Mouse (Mus musculus) intestine, embryonic 16.5 days (tissue): Measurements from ENCODE around the gene Pfkl. TPM values are rescaled to one million over a fixed set of nuclear protein-coding genes. Genes with fewer than 3 reads are reported as not detected.
"Not testable (repeated sequence)": the region's sequence is repeated elsewhere in the genome, so short reads cannot be mapped to it uniquely, and the experiment has no call there.

ENCODE experiments used
- ATAC-seq: fragments of 200-750 bp; cut with Nextera tagmentation; 2 replicates; pipeline ENCODE4 v1.8.0; 2017; ENCODE audit warnings: moderate TSS enrichment, moderate library complexity
- H3K27ac ChIP-seq: fragments of 300-500 bp; sonication (generic); 2 replicates; pipeline ENCODE4 v1.5.1; 2014; ENCODE audit warnings: mild to moderate bottlenecking, low read length
- H3K27me3 ChIP-seq: fragments of 300-500 bp; sonication (generic); replicated peaks from 2 replicates; pipeline ENCODE4 v1.6.1; 2014; ENCODE audit warnings: low read length, control low read depth, mixed read lengths; ENCODE audit not compliant: control insufficient read depth, insufficient read depth
- H3K36me3 ChIP-seq: fragments of 300-500 bp; sonication (generic); 2 replicates; pipeline ENCODE4 v1.6.1; 2014; ENCODE audit warnings: low read length, control low read depth; ENCODE audit not compliant: control insufficient read depth, insufficient read depth
- H3K4me1 ChIP-seq: fragments of 300-500 bp; sonication (generic); 2 replicates; pipeline ENCODE4 v1.6.1; 2014; ENCODE audit warnings: low read length, control low read depth, mixed read lengths; ENCODE audit not compliant: control insufficient read depth, insufficient read depth
- H3K4me2 ChIP-seq: fragments of 300-500 bp; sonication (generic); 2 replicates; pipeline ENCODE4 v1.6.1; 2014; ENCODE audit warnings: low read depth, low read length, control low read depth
- H3K4me3 ChIP-seq: fragments of 300-500 bp; sonication (generic); 2 replicates; pipeline ENCODE4 v1.5.1; 2014; ENCODE audit warnings: mild to moderate bottlenecking, low read length
- H3K9ac ChIP-seq: fragments of 300-500 bp; sonication (generic); 2 replicates; pipeline ENCODE4 v1.6.1; 2014; ENCODE audit warnings: low read depth, low read length
- H3K9me3 ChIP-seq: fragments of 300-500 bp; sonication (generic); 2 replicates; pipeline ENCODE4 v1.6.1; 2016; ENCODE audit warnings: low read length, control low read depth; ENCODE audit not compliant: control insufficient read depth
- WGBS: fragments of 180-500 bp; shearing (Covaris S2); extraction: QIAGEN DNeasy Blood & Tissue Kit; methylation state at CpG from one replicate; pipeline ENCODE4 v1.1.7; 2014; 5-methylcytosine and 5-hydroxymethylcytosine counted together
- polyA plus RNA-seq: library from polyadenylated mRNA; unstranded; fragments of >200 nt; fragmentation: Nextera tagmentation; extraction: Ambion mirVana; gene quantifications from 2 replicates; pipeline ENCODE4 v1.2.1, GENCODE M21; 2015

Gene Pfkl
- polyA plus RNA-seq, 1 experiment from 2014 or later: 298 TPM

DNA sequence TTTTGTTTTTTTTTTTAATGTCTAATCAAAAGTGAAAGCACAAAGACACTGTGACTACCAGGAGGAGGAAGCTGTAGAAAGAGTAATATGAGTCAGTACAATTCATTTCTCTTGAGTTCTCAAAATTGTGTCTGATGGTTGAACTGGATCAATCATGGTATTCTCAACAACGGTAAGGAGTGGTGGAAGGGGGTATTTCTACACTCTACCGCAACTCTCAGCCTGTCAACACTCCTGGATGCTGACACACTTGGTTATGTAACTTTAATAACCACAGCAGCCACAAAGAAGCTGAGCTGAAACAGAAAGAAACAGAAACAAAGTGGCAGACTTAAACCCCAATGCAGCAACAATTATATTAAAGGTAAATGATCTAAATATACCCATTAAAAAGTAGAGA is 47.2 kb downstream of the Pfkl start:
- Histone ChIP-seq H3K27ac (no peak overlapping the region), H3K27me3 (0 out of 2 replicates have a peak, but pooled peaks cover 2% of the 10 kb centered on the region), H3K4me3 (no peak overlapping the region), H3K4me2 (no peak overlapping the region), H3K9me3 (no peaks in the 10 kb centered on the region), H3K4me1 (no peaks in the 10 kb centered on the region), H3K9ac (no peak overlapping the region), H3K36me3 (no peaks in the 10 kb centered on the region)
- ATAC-seq: no peak
- WGBS: 93% methylated on average over 2 of the region's 2 CpGs

DNA sequence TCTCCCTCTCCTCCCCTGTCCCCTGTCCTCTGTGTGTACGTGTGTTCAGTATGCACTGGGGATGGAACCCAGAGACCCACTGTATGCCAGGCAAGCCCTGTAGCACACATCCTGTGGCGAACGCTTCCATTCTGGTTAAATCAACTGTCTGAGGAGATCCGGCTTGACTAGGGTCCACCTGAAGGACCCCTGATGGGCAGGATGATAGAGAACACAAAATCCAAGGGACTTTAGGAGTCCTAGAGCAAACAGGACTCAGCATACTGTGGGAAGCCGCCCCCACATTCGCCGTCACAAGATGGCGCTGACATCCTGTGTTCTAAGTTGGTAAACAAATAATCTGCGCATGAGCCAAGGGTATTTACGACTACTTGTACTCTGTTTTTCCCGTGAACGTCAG is 59.4 kb downstream of the Pfkl start:
- H3K9ac ChIP-seq, H3K36me3 ChIP-seq, H3K27me3 ChIP-seq, H3K4me1 ChIP-seq, H3K27ac ChIP-seq, H3K4me3 ChIP-seq, H3K9me3 ChIP-seq, H3K4me2 ChIP-seq, ATAC-seq: not testable (repeated sequence)
- 92% methylated on average over 8 of the region's 12 CpGs for WGBS

- no peaks in the 10 kb centered on the region for H3K36me3 ChIP-seq
- ATAC-seq: no peak
These were observed 70.2 kb downstream of the Pfkl start for GRCm38 (mm10) chr10:77939685-77940084.

More at GRCm38 (mm10) chr10:77939685-77940084, 70.2 kb downstream of the Pfkl start:
- Histone ChIP-seq H3K9me3 (no peaks in the 10 kb centered on the region), H3K4me1 (no peaks in the 10 kb centered on the region), H3K27ac (no peak overlapping the region), H3K4me2 (no peak overlapping the region), H3K9ac (no peak overlapping the region), H3K27me3 (no peaks in the 10 kb centered on the region), H3K4me3 (no peak overlapping the region)
- WGBS: 51% methylated on average over 2 of the region's 2 CpGs

Other genes starting within 250 kb of the Pfkl start
- gene Gm3238, start 238.8 kb downstream of the Pfkl start, polyA plus RNA-seq: not detected in 2 replicates
- not detected in 2 replicates for gene Gm7138, start 233.1 kb downstream of the Pfkl start, polyA plus RNA-seq
- gene Gm3250, start 227.5 kb downstream of the Pfkl start, polyA plus RNA-seq: not detected in 2 replicates
- not detected in 2 replicates for gene Gm7137, start 221.9 kb downstream of the Pfkl start, polyA plus RNA-seq
- gene Gm9639, start 215.0 kb downstream of the Pfkl start, polyA plus RNA-seq: not detected in 2 replicates
- gene Gm19668, start 210.9 kb downstream of the Pfkl start, polyA plus RNA-seq: not detected in 2 replicates
- not detected in 2 replicates for gene Gm9507, start 198.2 kb downstream of the Pfkl start, polyA plus RNA-seq
- gene Gm2696, start 195.4 kb downstream of the Pfkl start, polyA plus RNA-seq: not detected in 2 replicates
- not detected in 2 replicates for gene Krtap10-4, start 183.0 kb downstream of the Pfkl start, polyA plus RNA-seq
- gene Krtap10-10, start 174.1 kb downstream of the Pfkl start, polyA plus RNA-seq: not detected in 2 replicates
- not detected in 2 replicates for gene Gm36176, start 163.3 kb downstream of the Pfkl start, polyA plus RNA-seq
- gene Gm10318, start 157.2 kb downstream of the Pfkl start, polyA plus RNA-seq: not detected in 2 replicates
- not detected in 2 replicates for gene Gm3285, start 148.1 kb downstream of the Pfkl start, polyA plus RNA-seq
- 3.3 TPM in 2 replicates for gene Lrrc3, start 107.5 kb downstream of the Pfkl start, polyA plus RNA-seq
- 0.91 and 0.92 TPM in 2 replicates for gene Trpm2, start 39.5 kb downstream of the Pfkl start, polyA plus RNA-seq
- gene 1810043G02Rik, start 31.6 kb downstream of the Pfkl start, polyA plus RNA-seq: 16.0 and 17.5 TPM in 2 replicates
- 0.29 and 0.33 TPM in 2 replicates for gene Dnmt3l, start 31.9 kb upstream of the Pfkl start, polyA plus RNA-seq
- gene Aire, start 33.5 kb upstream of the Pfkl start, polyA plus RNA-seq: 0.16 and 0.20 TPM in 2 replicates
- 5.9 and 6.7 TPM in 2 replicates for gene Icosl, start 59.2 kb upstream of the Pfkl start, polyA plus RNA-seq
- gene D10Jhu81e, start 159.7 kb upstream of the Pfkl start, polyA plus RNA-seq: 43.8 and 45.7 TPM in 2 replicates
- 15.5 TPM in 2 replicates for gene Pwp2, start 175.1 kb upstream of the Pfkl start, polyA plus RNA-seq
- gene Trappc10, start 234.6 kb upstream of the Pfkl start, polyA plus RNA-seq: 3.3 and 4.9 TPM in 2 replicates